Mouse (Mus musculus) CH12F3 (cell line): ENCODE results near the gene Fnbp1.

Experiments
- in situ Hi-C: fragments of 300-500 bp; cut with MboI; formaldehyde crosslinking; loops from 2 replicates; pipeline ENCODE4 v1.14.3; 2020; ENCODE audit warnings: low sequenced_read_pairs

Gene Fnbp1

GRCm38 (mm10) chr2:31042881-31043280, 98.9 kb downstream of the Fnbp1 start:
- in situ Hi-C loops = no loop called here

GRCm38 (mm10) chr2:31041386-31041785, 100.4 kb downstream of the Fnbp1 start:
- in situ Hi-C loops = no loop called here

- in situ Hi-C loops = no loop called here
Measured at GRCm38 (mm10) chr2:31040487-31040886, 101.3 kb downstream of the Fnbp1 start.

GRCm38 (mm10) chr2:31040043-31040442, 101.8 kb downstream of the Fnbp1 start:
- in situ Hi-C loops = no loop called here

- in situ Hi-C loops = loop anchor here (10.0 kb wide), 1 partner anchor 118 kb away; the partner anchor contains the start of gene Gpr107
Measured at GRCm38 (mm10) chr2:31036811-31037210, 105.0 kb downstream of the Fnbp1 start.

GRCm38 (mm10) chr2:31031972-31032371, 109.8 kb downstream of the Fnbp1 start:
- in situ Hi-C loops = loop anchor here (10.0 kb wide), 1 partner anchor 123 kb away; the partner anchor contains the start of gene Gpr107

GRCm38 (mm10) chr2:31026642-31027041, 115.2 kb downstream of the Fnbp1 start:
- in situ Hi-C loops = no loop called here

GRCm38 (mm10) chr2:31025458-31025857, 116.3 kb downstream of the Fnbp1 start:
- in situ Hi-C loops = no loop called here

- in situ Hi-C loops = no loop called here
Measured at GRCm38 (mm10) chr2:31024618-31025370, 117.0 kb downstream of the Fnbp1 start.

GRCm38 (mm10) chr2:31023940-31024339, 117.9 kb downstream of the Fnbp1 start:
- in situ Hi-C loops = no loop called here

GRCm38 (mm10) chr2:31020202-31020601, 121.6 kb downstream of the Fnbp1 start:
- in situ Hi-C loops = no loop called here

- in situ Hi-C loops = no loop called here
Measured at GRCm38 (mm10) chr2:31019011-31019410, 122.8 kb downstream of the Fnbp1 start.

- in situ Hi-C loops = no loop called here
Measured at GRCm38 (mm10) chr2:31018519-31018918, 123.3 kb downstream of the Fnbp1 start.

- in situ Hi-C loops = no loop called here
Measured at GRCm38 (mm10) chr2:31017625-31018317, 124.0 kb downstream of the Fnbp1 start.

- in situ Hi-C loops = no loop called here
Measured at GRCm38 (mm10) chr2:31013371-31014120, 128.3 kb downstream of the Fnbp1 start.

- in situ Hi-C loops = no loop called here
Measured at GRCm38 (mm10) chr2:31007208-31007607, 134.6 kb downstream of the Fnbp1 start.

- in situ Hi-C loops = no loop called here
Measured at GRCm38 (mm10) chr2:31006434-31006833, 135.4 kb downstream of the Fnbp1 start.

- in situ Hi-C loops = no loop called here
Measured at GRCm38 (mm10) chr2:31005453-31005852, 136.4 kb downstream of the Fnbp1 start.

- in situ Hi-C loops = no loop called here
Measured at GRCm38 (mm10) chr2:31002857-31003256, 139.0 kb downstream of the Fnbp1 start.

- in situ Hi-C loops = no loop called here
Measured at GRCm38 (mm10) chr2:30998443-30999260, 143.2 kb downstream of the Fnbp1 start.
